Mouse (Mus musculus): Measurements from ENCODE around the gene Cyp2d11.

DNA sequence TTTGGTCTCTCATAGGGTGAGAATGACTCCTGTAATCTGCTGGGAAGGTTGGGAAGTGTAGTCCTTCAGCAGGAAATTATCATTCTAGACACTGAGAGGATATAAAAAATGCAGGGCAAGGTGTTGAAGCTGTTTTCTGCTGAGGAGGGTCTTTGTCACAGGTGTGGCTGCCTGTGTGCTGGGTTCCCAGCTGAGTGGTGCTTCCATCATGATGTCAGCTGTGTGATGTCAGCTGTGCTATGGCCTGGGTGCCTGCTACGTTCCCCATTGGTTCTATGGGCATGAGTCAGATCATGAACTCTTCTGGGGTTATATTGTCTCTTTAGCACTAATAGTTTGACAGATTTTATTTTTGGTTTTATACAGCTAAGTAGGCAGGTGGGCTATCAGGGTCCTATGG, 25.0 kb downstream of the Cyp2d11 start:
- no peak for TF ChIP-seq CTCF (IDR thresholded peaks at IDR 0.05; ENCODE audit: low read depth, low read length)
- TF ChIP-seq POLR2A (IDR thresholded peaks at IDR 0.05; ENCODE audit: insufficient read depth, low read length) = no peak

All from ES-Bruce4 (cell line).